Mouse (Mus musculus) erythroblast, embryonic 14.5 days (primary cell): Measurements from ENCODE around the gene Trappc11.

Experiments
- GATA1 ChIP-seq: IDR thresholded peaks from 2 replicates; pipeline ENCODE4 v1.6.1; 2012; ENCODE audit warnings: low read length, inconsistent platforms, mixed read lengths
- TAL1 ChIP-seq: IDR thresholded peaks from 3 replicates; pipeline ENCODE4 v1.6.1; 2012; ENCODE audit warnings: low read length, inconsistent platforms, mixed read lengths

GRCm38 (mm10) chr8:47513601-47514000 is 19.7 kb downstream of the Trappc11 start:
- TF ChIP-seq GATA1 = no peak
- TF ChIP-seq TAL1 = no peak
